Mouse (Mus musculus) fibroblast of lung, adult 2 months (primary cell): ENCODE data around the gene 1700080E11Rik.
"Not testable (repeated sequence)": the region's sequence is repeated elsewhere in the genome, so short reads cannot be mapped to it uniquely, and the experiment has no call there.

Experiments used
- DNase-seq: peaks from one replicate; pipeline ENCODE4 v3.0.0-alpha.2; 2011; ENCODE audit warnings: low read depth

Gene 1700080E11Rik

DNA sequence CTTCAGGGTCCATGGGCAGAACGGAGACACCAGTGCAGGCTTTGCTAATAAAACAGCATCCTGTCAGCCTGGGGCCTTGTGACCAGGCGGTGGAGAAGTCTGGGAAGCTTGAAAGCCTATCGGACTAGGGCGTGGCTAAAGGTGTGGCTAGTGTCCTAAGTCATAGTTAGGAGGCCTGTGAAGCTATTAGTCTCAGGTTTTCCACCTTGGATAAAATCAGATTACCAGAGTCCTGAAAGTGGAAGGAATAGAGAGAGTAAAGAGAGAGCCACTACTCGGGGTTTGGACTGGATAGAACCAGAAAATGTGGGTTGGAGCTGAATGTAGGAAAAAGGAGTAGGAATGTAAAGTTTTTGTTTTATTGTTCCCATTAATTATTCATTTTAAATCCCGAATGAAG lies at the start of gene 1700080E11Rik:
Gene 1700080E11Rik, minus strand, starts transcription at position 101 of the 400 bp plus-strand sequence.
- no peak for DNase-seq

DNA sequence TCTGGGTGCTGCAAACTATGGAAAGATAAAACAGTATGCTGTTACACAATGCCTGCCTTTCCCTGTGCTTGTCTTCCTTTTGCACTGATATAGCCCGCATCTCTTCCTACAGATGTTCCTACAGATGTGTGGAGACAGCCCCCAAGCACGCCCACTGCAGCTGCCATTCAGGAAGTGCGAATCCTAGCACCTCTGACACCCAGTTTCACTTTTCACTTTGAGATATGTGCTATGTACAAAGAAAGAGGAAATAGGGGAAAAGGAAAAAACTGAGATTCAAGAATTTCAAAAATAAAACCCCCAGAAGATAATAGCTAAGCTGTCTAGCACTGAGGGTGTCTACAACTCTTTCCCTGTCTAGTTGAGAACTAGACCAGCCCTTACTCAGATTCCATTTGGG lies 41.8 kb upstream of the 1700080E11Rik start:
- no peak for DNase-seq

- DNase-seq, result no peak
Observed at GRCm38 (mm10) chr9:105182392-105182791, 37.5 kb upstream of the 1700080E11Rik start.

- no peak for DNase-seq
Observed at GRCm38 (mm10) chr9:105139204-105139603, 5.7 kb downstream of the 1700080E11Rik start.

DNA sequence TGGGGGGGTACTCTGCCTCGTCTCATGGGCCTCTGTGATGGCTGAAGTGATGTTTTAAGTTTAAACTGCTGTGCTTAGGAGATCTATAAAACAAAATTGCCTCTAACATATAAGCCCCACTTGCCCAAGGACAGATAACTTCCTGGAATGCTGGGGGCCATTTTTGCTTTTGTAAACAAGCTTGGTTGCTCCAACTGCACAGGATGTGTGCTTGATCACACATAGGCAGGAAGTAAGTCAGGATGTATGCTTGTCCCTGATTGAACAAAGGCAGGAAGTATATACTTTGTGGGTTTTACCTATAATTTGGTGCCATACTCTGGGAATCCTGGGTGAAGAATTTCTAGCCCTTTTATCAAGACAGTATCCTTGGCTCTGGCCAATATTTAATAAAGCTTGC lies 8.5 kb downstream of the 1700080E11Rik start:
- DNase-seq, result no peak

- DNase-seq, result no peak
Observed at GRCm38 (mm10) chr9:105134536-105134935, 10.4 kb downstream of the 1700080E11Rik start.

DNA sequence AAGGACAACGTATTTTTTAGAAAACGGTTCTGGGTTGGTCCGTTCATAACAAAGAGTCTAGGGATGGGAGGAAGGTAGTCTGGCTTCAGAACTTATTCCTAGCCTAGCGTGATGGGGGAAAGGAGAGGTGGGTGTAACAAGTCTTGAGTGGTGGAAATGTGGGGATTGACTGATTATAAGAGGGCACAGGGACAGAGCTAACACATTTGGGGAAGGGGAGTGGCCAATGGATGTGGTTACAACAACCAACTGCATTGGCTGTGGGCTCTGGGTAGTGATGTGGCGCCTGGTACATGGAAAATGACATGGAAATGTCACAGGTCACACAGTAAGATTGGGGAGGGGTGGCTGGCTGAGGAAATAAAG lies 12.9 kb downstream of the 1700080E11Rik start:
- DNase-seq, result no peak

DNA sequence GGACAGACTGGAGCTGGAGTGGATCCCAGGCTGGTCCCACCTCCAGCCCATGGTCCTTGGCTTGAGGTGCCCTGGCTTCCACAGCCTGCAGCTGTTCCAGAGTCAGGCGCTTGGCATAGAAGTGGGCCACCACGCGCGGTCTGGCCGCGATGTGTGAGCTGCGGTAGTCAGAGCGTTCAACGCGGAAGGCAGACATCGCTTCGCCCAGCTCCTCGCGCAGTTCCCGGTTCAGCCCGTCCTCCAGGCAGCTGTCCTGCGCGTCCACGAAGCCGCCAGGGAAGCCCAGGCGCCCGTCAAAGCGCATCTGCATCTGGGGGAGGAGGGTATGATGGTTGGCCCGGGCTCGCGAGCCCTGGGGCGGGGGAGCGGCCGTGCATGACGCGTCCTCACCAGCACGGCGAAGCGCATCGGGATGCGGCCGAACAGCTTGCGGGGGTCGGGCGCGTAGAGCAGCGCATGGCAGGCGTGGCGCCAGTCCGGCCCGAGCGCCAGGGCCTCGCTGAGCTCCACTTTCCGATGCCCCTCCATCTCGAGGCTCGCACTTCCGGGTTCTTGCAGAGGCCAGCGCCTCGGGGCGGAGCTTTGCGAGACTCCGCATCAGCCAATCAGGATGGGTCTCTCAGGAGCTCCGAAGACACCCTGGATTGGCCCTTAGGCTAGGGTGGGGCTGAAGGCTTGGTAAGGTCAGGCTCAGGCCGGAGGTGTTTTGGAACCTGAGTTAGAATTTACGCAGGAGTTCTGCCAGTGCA lies 13.5 kb downstream of the 1700080E11Rik start, which contains the start of gene Nudt16:
Gene Nudt16, minus strand, starts transcription at position 572 of the 749 bp plus-strand sequence.
- peak; percentile 90 for DNase-seq

DNA sequence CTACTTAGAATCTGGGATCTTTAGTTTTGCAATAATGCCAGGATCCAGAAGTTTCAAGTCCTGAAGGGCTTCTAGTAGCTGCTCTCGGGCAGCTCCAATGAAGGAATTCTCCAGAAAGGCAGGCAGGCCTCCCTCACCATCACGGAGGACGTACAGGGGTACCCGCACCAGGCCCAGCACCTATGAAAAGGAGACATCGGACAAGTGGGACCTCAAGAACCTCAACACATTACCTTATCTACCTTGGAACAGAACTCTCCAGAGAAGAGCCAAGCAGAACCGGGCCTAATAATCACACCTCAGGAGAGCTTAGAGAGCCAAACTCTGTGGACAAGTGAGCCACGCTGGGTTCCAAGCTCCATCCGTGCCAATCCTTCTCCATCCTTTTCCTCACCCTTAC lies 14.6 kb downstream of the 1700080E11Rik start:
- DNase-seq, result no peak

DNA sequence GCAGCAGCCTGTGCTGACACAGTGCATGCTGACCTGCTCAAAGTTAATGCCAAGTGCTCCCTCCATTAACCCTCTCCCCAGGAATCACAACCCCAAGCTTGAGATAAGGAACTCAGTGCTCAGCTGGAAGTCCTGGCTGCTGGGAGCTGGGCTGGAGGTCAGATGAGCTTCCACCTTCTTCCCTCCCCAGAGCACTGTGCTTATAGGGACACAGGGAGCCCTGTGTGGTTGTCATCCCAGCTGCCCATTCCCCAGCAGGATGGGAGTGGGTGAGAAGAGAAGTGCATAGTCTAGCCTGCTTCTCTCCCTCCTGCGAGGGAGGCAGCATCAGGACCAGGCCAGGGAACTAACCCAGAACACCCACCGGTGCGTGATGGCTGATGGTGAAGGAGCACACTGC lies 19.7 kb downstream of the 1700080E11Rik start:
- DNase-seq, result not testable (repeated sequence)

DNA sequence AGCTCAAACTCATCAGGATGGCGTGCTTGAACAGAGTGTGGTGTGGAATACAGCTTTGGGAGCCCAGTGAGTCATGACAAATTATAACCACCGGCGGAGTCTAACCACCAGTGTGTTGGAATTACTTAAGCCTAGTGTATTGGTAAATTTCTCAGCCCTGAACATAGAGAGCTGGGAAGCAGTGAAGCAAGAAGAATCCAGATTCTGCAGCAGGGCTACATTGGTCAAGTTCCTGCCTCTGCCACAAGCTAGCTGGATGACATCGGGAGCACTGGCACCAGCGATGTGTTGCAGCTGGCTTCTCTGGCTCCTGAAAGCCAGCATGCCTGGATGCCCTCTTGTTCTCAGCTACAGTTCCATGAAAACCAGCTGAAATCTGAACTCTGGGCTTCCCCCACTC lies 41.0 kb downstream of the 1700080E11Rik start:
- no peak for DNase-seq

DNA sequence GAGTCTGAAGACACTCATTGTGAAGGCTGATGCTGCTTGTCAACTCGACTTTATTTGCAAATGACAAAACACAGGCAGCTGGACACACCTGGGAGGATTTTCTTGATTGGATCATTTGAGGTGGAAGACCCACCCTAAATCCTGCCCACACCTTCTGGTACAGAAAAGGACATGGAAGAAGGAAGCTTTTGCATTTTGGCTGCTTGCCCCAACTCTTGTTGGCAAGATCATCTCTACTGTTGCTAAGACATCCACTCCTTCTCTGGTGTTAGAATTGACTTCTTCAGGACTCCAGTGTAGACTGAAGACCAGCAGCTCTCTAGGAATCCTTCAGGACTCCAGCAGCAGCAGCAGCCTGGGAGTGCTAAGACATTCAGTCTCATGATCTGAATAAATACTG lies 43.0 kb downstream of the 1700080E11Rik start:
- no peak for DNase-seq

DNA sequence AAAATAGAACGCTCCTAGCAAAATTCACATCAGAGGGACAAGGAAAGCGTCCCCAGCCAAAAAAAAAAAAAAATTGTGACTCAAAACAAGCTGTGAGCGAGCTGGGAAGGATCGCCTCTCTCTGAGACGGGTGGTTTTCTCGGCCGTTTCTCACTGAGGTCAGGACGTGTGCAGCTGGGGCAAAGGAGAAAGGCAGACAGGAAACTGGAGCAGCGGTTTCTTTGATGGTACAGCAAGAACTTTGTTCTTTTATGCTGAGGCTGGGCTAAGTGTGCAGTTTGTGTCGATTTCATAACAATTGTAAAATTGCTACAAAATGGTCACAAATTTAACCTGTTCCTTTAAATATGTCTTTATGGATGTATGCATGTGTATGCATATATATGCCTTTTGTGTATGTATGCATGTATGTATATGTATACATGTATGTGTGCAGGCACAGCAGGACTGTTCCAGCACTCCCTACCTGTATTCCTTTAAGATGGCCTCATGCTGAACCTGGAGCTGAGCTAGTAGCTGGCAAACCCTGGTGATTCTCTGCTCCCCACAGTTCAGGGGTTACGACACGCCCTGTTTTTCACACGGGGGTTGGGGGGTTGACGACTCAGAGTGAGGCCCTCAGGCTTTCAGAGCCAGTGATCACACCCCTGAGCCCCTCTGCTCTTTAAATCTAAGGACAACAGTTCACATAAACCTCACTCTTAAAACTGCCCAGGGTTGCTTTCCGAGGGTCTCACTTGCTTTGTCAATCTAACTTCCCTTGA lies 43.9 kb downstream of the 1700080E11Rik start:
- DNase-seq, result no peak
